Mouse (Mus musculus) spleen, postnatal 10 days (tissue): ENCODE measurements at regions not wholly inside any gene's neighbourhood (a gene's known extent, or its start where the extent isn't known, plus 50 kb on each side); places are given as distances from the start of the nearest gene placed in this dataset.
"Not testable (repeated sequence)": the region's sequence is repeated elsewhere in the genome, so short reads cannot be mapped to it uniquely, and the experiment has no call there.

Experiments
- DNase-seq, 2 experiments: peaks; one replicate each; pipeline ENCODE4 v3.0.0; 2021 to 2022; ENCODE audit warnings: low spot score in 2 of 2

- DNase-seq, result no peak
Measured at GRCm38 (mm10) chr3:18295921-18296320, 347.7 kb downstream of the Cypt12 start.

DNA sequence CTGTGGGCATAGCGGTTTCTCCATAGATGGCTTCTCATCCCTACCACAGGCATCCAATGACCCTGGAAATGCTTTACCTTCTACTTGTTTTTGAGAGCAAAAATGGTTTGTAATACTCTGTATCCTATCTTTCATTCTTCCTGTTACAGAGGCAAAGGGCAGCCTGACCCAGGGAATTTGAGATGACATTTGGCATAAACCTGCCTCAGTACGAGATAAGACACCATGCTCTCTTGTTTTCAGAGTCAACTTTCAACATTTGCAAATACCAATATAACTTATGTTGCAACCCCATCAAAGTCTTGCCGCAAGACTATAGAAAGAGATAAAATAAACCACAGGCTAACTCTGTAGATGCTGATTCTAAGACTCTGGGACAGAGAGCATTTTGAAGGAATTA is 350.5 kb downstream of the Cypt12 start:
- no peak for DNase-seq

- DNase-seq, result no peak
Measured at GRCm38 (mm10) chr3:18299502-18299901, 351.3 kb downstream of the Cypt12 start.

DNA sequence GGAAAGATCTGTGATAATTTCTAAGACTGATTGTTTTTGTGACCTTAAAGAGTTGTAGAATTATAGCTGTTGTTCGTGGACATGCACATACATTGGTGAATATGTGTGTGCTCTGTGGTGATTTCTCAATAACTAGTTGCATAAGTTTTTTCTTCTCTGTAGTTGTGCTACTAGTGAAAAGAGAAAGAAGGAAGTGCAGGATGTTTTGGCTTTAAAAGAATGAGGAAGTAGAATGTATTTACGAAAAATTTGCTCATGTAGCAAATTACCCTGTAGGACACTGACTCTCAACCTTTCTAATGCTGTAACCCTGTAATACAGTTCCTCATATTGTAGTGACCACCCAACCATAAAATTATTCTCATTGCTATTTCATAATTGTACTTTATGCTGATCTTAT is 371.2 kb downstream of the Cypt12 start:
- no peak for DNase-seq

DNA sequence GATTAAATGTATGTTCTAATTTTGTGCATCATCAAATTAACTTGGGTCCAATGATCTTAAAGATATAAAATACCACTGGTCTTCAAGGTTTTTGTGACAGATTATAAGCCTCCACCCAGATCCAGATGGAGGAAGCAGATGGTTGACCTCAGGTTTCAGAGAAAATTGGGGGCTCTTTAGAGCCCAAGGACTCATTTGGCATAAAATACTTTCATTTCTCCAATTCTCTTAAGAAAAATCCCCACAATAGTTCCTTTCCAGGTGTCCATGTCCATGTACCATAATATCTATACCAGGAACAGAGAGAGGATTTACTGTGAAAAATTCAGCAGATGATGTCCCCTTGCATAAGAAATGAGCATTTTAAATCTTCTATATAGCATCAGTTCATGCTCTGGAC is 385.0 kb downstream of the Cypt12 start:
- no peak for DNase-seq

- no peak for DNase-seq
Measured at GRCm38 (mm10) chr3:18339189-18339588, 391.0 kb downstream of the Cypt12 start.

- DNase-seq, result no peak
Measured at GRCm38 (mm10) chr3:18341757-18342156, 393.5 kb downstream of the Cypt12 start.

DNA sequence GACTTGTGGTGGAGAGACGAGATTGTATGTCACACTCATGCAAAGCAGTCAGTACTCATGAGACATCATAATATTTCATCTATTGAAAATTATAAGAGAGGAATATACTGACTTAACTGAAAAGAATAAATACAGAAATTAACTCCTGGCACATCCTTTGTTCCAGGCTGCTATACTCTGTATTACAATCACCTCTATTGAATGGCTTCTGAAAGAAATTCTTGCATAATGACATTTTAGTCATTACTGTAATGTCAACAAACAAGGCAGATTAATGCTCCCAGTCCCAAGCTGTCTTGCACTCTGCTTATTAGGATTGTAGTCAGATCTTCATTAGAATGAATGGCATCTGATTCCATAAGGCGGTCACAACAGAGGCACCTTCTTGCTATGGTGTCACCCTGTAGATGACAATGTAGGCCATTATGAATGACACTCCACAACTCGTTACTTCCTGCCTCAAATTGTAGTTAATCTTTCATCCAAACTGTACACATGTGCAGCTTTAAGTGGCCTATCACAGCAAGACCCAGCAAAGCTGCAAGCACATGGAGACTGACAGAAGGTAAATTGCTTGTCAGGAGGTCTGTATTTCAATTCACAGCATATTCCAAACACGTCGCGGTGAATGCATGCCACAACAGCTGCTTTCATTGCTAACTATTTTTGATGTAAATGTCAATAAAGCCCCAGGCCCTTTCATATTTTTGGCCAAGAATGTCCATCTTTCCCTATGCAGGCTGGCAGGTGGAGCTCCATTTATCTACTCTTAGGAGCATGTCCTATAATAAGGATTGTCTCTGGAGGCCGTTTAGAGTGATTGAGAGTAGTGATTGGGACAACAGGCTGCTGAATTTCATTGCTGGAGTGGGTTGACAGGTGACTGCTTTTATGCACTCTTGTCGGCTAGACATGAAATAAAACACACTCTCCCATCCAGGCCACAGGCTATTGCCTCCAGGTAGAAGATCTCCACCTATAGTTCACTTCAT is 430.1 kb downstream of the Cypt12 start:
- DNase-seq, result no peak

DNA sequence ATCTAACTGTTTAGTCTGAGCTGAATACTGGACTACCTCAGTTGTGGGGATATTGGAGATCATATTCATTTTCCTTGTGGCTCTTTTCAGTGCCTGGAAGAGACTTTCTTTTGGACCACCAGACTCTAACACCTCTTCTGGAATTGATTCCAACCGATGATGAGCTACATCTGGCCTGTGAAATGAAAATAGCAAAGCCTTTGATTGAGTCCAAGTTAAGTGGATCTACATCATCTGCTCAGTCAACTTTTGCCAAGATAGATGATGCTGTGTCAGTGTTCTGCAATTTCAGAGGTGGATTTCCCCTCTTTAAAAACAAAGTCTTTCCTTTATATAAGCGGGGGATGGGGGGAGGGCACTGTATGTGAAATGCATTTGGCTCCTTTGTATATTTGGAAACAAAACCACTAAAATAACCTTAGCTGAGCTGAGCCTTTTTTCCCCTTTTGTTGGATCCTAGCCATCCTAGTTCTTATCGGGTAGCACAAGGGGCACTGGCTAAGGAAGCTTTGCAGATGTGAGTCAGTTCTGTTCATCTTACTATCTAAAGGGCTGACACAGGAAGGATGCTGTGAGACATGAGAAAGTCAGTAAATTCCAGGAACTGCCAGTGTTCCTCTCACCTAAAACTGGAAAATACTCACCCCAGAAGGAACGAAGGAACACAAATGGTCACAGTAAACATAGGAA is 473.8 kb downstream of the Cypt12 start:
- DNase-seq, result no peak

DNA sequence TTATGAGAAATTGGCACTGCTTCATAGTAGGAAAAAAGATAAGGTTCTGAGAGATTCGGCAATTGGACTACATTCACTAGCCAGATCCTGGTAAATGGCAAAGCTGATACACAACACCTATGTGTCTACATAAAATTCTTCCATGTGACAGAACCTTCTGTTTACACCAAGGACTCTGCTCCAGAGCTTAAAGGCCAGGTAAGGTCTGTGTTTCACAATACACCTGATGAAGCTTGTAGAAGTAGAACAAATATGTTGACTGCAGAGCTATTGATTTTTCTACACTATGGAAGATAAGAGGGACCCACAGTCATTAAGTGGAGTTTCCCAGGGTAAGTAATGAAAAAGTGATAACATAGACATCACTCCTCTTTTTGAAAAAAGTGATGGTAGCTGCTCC is 480.7 kb downstream of the Cypt12 start:
- DNase-seq, result no peak

DNA sequence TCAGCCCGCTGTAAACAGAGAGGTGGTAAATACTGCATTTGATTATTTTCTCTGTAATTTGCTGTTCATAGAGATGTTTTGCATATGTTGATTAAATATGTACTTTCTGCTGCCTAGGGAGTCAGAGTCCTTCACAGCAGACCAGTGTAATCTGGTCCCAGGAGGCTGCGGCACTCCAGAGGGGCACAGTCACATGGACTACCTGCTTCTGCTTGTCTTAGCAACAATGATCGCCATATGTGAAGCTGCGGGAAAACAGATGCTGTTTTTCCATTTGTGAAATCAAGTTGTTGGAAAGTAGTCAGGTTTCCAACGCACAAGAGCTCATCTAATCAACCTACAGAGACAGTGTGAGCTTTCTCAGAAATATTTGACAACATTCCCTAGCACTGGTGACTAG is 490.6 kb downstream of the Cypt12 start:
- no peak for DNase-seq

GRCm38 (mm10) chr3:18452197-18452933 is 504.2 kb downstream of the Cypt12 start:
- DNase-seq, result no peak

- no peak for DNase-seq
Measured at GRCm38 (mm10) chr3:18453220-18453985, 505.2 kb downstream of the Cypt12 start.

- no peak for DNase-seq
Measured at GRCm38 (mm10) chr3:18453986-18454291, 505.7 kb downstream of the Cypt12 start.

- not testable (repeated sequence) for DNase-seq
Measured at GRCm38 (mm10) chr3:18454558-18455191, 506.5 kb downstream of the Cypt12 start.

GRCm38 (mm10) chr3:18456033-18456690 is 508.0 kb downstream of the Cypt12 start:
- no peak for DNase-seq

DNA sequence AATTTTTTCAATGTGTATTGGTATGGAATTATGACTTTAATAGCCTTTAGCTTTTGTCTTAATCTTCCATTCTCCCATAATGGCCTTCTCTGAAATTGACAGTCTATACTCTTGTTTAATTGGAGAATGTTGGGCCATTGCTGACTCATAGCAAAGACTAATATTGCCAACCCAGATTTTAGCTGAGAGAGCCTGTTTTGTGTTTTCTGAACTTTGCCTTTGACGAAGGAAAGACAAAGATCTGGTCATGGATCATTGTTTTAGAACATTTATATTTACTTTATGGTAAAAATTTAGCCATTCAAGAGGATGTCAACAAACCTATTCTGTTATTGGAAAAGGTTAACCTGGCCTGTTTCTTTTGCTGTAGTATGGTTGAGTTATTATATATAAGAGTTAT is 512.1 kb downstream of the Cypt12 start:
- DNase-seq, result no peak

DNA sequence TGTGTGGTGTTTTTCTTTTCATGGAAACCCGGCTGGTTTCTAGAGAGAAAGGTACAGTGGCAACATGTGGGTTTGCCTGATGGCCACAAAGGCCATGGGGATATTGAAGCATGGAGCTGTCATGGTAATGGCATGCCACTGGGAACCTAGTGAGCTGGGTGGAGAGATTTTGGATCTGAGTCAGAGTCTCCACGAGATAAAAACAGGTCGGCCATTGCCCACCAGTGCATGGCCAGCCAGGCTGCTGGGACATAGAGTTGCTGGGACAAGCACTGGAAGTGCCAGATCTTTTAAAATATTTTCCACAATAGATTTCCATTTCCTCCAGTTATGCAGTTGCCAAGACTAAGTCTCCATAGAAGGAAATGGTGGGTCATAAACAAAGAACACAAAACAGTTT is 523.6 kb downstream of the Cypt12 start:
- no peak for DNase-seq

DNA sequence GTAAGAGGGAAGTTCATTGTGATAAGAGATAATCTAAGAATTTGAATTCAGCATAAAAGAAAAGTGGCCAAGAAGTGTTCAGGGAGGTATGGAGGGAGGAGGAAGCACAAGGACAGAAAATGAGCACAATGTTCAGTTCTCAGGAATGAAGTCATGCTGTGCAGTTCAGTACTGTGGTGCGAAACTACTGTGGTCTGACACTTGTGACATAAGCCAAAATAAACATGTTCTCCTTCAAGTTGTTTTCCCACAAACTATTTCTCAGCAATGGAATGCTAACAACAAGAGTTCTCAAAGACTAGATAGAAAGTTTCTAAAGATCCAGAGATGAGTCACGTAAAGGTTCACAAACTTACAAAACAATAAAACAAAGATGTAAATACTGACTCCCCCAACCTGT is 531.3 kb downstream of the Cypt12 start:
- DNase-seq, result no peak

DNA sequence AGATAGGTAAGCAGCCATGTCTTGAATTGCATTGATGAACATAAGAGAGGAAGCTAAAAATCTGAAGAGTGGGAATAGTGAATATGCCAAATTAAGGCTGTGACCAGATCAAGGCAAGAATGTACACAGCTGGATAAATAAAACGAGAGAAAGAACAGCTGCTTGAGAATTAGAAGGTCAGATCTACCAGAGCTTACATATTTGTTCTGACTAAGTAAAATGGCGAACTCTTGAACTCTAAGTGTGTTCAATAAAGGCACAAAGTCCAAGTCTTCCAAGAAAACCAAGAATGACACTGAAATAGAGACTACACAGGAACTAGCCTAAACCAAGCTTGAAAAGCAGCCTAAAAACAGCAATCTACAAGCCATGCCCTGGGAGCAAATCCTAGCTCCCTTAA is 533.8 kb downstream of the Cypt12 start:
- DNase-seq, result no peak

- no peak for DNase-seq
Measured at GRCm38 (mm10) chr3:18488886-18489285, 540.7 kb downstream of the Cypt12 start.
